Comparison of ENCODE assay signal across 8 mouse cellular contexts in genomic region chr11:87086290-87086984, GRCm38 (mm10). TPM values are rescaled to one million over a fixed set of nuclear protein-coding genes. Genes with fewer than 3 reads are reported as not detected.
DNase-seq lines count a peak whose midpoint lies in the region; ATAC-seq and TF ChIP-seq lines count a peak whose summit lies in the region.

TSS of gene Smg8 (minus strand) at chr11:87086774.

- no peak within 1 kb of the TSS; the same call in 1 of the 2 replicates for H3K27ac ChIP-seq in cerebellum, adult 2 months (ENCODE audit: insufficient read depth, low read length)
- H3K27ac ChIP-seq in forebrain, postnatal 0 days (ENCODE audit: low read depth, low read length) = peak within 1 kb of the TSS; percentile 57
- peak within 1 kb of the TSS; percentile 68; the same call in 1 of the 2 replicates for H3K27ac ChIP-seq in lung, embryonic 14.5 days (ENCODE audit: low read depth)

- peak within 1 kb of the TSS; percentile 85 for H3K4me3 ChIP-seq in cerebellum, adult 2 months (replicated peaks; ENCODE audit: insufficient read depth, low read depth, low read length)
- peak within 1 kb of the TSS; percentile 71 for H3K4me3 ChIP-seq in forebrain, postnatal 0 days (ENCODE audit: low read depth, low read length)
- H3K4me3 ChIP-seq in lung, embryonic 14.5 days (ENCODE audit: low read depth, low read length) = peak within 1 kb of the TSS; percentile 97

- intact Hi-C loops in heart, postnatal 36 days (cut with DNase I) = no loop called here

- TF ChIP-seq POLR2A in cerebellum, adult 2 months (IDR thresholded peaks at IDR 0.05; ENCODE audit: borderline replicate concordance, insufficient read depth, low read length) = peak; percentile 87

- DNase-seq in MEL-GATA-1-ER (ENCODE audit: extremely low read depth, low read depth) = peak; percentile 89
- DNase-seq in cerebellum, adult 2 months = peak; percentile 82 to 83
- DNase-seq in forebrain, postnatal 0 days = peak; percentile 89
- peak; percentile 80 for DNase-seq in heart, postnatal 36 days
- DNase-seq in layer of hippocampus, adult 8-10 months (ENCODE audit: low spot score in 2 of 2) = peak; percentile 57 to 81
- peak; percentile 93 for DNase-seq in lung, embryonic 14.5 days
- peak; percentile 88 for DNase-seq in testis, postnatal 14 days (ENCODE audit: low spot score)

- H3K4me2 ChIP-seq in forebrain, postnatal 0 days (ENCODE audit: low read depth) = peak within 1 kb of the TSS; percentile 72
- peak within 1 kb of the TSS; percentile 96 for H3K4me2 ChIP-seq in lung, embryonic 14.5 days

- peaks cover 10% of the 10 kb centered on the region for H3K36me3 ChIP-seq in forebrain, postnatal 0 days (ENCODE audit: insufficient read depth)
- H3K36me3 ChIP-seq in lung, embryonic 14.5 days (ENCODE audit: insufficient read depth) = peaks cover 56% of the 10 kb centered on the region

- H3K4me1 ChIP-seq in cerebellum, adult 2 months (ENCODE audit: control insufficient read depth, insufficient read depth, low read length) = peaks cover 14% of the 10 kb centered on the region
- H3K4me1 ChIP-seq in forebrain, postnatal 0 days (ENCODE audit: insufficient read depth) = peaks cover 12% of the 10 kb centered on the region
- peaks cover 13% of the 10 kb centered on the region for H3K4me1 ChIP-seq in lung, embryonic 14.5 days (ENCODE audit: insufficient read depth)

- no peaks in the 10 kb centered on the region for H3K27me3 ChIP-seq in cerebellum, adult 2 months (ENCODE audit: control insufficient read depth, insufficient read depth, low read length)
- H3K27me3 ChIP-seq in forebrain, postnatal 0 days (ENCODE audit: insufficient read depth, low read length) = no peaks in the 10 kb centered on the region
- no peaks in the 10 kb centered on the region for H3K27me3 ChIP-seq in lung, embryonic 14.5 days (ENCODE audit: insufficient read depth, low read length)

- peak within 1 kb of the TSS; percentile 63 for H3K9ac ChIP-seq in forebrain, postnatal 0 days
- peak within 1 kb of the TSS; percentile 91 for H3K9ac ChIP-seq in lung, embryonic 14.5 days

- WGBS in cerebellum, adult 2 months = under 1% methylated on average over 43 of the region's 43 CpGs
- 1% methylated on average over 43 of the region's 43 CpGs for WGBS in forebrain, postnatal 0 days
- WGBS in lung, embryonic 14.5 days = 1% methylated on average over 43 of the region's 43 CpGs

- no peaks in the 10 kb centered on the region for H3K9me3 ChIP-seq in forebrain, postnatal 0 days (ENCODE audit: low read length)
- no peaks in the 10 kb centered on the region for H3K9me3 ChIP-seq in lung, embryonic 14.5 days (ENCODE audit: low read depth, low read length)

- ATAC-seq in forebrain, postnatal 0 days = peak; percentile 99
- peak; percentile 96 for ATAC-seq in lung, embryonic 14.5 days (ENCODE audit: insufficient read depth)
- ATAC-seq in neutrophil, adult 5-6 weeks (ENCODE audit: extremely low read depth, insufficient number of reproducible peaks, low FRiP score, poor library complexity, severe bottlenecking) = peak; percentile 94

- TF ChIP-seq CTCF in cerebellum, adult 2 months (IDR thresholded peaks at IDR 0.05; ENCODE audit: borderline replicate concordance, insufficient read depth, low read depth, low read length) = no peak
- no peak for TF ChIP-seq CTCF in forebrain, postnatal 0 days (IDR thresholded peaks at IDR 0.05; ENCODE audit: low read depth)
- TF ChIP-seq CTCF in lung, embryonic 14.5 days (IDR thresholded peaks at IDR 0.05; ENCODE audit: low read depth) = no peak

RNA-seq across cellular contexts. Expression of gene Smg8, which starts in this region (rescaled TPM):
- polyA plus RNA-seq in cerebellum, adult 2 months (2012; rRNA removed) = 12.8 and 14.9 TPM in 2 replicates
- total RNA-seq in forebrain, postnatal 0 days (2014; rRNA removed) = 25.7 and 30.2 TPM in 2 replicates
- 16.2 and 17.1 TPM in 2 replicates for polyA plus RNA-seq in forebrain, postnatal 0 days (2015; fragmentation: Nextera tagmentation; extraction: Ambion mirVana)
- total RNA-seq in heart, postnatal 36 days (2021) = 1 to 10 TPM; 9.2 to 9.7 TPM
- 10 to 100 TPM; 16.4 to 18.6 (median 17.5) TPM for total RNA-seq in layer of hippocampus, adult 8-10 months (2022)
- polyA plus RNA-seq in lung, embryonic 14.5 days (2014; fragmentation: Nextera tagmentation; extraction: Ambion mirVana) = 20.9 and 21.0 TPM in 2 replicates
- 21.1 and 26.0 TPM in 2 replicates for total RNA-seq in neutrophil, adult 5-6 weeks (2017)
